Mouse (Mus musculus) B cell, adult 2 months (primary cell): ENCODE results near the gene Atoh8.

Experiments used
- DNase-seq, 2 experiments: peaks; one replicate each; pipeline ENCODE4 v3.0.0; 2022

The Atoh8 gene

DNA sequence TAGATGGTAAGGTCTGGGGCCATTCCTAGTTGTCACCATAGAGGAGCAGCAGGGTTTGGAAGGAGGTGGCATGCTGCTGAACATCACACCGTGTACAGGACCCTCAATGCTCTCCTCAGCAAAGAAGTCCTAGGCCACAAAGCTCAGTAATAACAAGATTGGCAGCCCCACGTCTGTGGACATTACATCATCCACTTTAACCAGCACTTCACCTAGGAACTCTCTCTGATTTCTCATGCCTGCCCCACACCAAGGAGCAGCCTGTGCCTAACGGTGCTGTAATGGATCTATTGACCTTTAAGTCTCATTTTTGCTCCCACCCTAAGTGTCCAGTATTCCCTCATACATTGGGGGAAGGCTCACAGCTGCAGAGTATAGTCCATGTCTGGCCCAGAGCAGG, 9.7 kb downstream of the Atoh8 start:
- no peak for DNase-seq

DNA sequence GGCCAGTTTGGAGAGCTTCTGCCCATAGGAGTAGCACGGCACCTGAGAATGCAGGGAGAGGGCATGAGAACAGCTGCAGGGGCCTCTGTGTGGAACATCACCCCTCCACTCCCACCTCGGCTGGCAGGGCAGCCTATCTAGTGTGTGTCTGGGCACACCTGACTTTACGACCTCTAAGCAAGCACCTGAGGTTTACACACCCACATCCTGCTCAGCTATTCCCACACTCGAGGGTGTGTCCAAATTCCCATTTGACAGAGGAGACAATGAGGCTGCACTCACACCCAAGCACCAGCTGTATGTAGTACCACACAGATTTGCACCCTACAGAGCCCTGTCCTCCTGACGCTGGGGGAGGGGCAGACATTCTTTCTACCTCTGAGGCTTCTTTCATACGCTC, 11.5 kb downstream of the Atoh8 start:
- no peak for DNase-seq

DNA sequence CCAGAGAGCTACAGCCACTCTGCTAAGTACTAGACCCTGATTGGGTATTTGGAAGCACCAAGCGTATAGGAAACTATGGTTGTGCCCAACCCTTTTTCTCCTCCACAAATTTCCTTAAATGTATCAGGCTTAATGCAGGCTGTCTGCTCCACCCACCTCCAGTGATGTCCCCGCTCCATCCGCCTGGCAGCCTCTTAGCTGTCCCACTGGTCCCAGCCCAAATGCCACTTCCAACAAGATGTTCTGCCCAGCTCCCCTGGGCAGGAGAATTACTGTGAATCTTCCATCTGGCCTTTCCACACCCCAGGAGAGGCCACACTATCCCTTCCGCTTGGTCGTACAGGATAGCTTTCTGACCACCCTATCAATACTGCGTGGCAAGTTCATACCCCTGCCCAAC, 12.5 kb downstream of the Atoh8 start:
- no peak for DNase-seq

- no peak for DNase-seq
Observed at GRCm38 (mm10) chr6:72222271-72222724, 13.1 kb downstream of the Atoh8 start.

- DNase-seq, result no peak
Observed at GRCm38 (mm10) chr6:72221271-72221670, 14.1 kb downstream of the Atoh8 start.

- DNase-seq, result no peak
Observed at GRCm38 (mm10) chr6:72219549-72219948, 15.8 kb downstream of the Atoh8 start.

GRCm38 (mm10) chr6:72218281-72218680, 17.1 kb downstream of the Atoh8 start:
- DNase-seq, result no peak

GRCm38 (mm10) chr6:72217415-72217784, 18.0 kb downstream of the Atoh8 start:
- no peak for DNase-seq

DNA sequence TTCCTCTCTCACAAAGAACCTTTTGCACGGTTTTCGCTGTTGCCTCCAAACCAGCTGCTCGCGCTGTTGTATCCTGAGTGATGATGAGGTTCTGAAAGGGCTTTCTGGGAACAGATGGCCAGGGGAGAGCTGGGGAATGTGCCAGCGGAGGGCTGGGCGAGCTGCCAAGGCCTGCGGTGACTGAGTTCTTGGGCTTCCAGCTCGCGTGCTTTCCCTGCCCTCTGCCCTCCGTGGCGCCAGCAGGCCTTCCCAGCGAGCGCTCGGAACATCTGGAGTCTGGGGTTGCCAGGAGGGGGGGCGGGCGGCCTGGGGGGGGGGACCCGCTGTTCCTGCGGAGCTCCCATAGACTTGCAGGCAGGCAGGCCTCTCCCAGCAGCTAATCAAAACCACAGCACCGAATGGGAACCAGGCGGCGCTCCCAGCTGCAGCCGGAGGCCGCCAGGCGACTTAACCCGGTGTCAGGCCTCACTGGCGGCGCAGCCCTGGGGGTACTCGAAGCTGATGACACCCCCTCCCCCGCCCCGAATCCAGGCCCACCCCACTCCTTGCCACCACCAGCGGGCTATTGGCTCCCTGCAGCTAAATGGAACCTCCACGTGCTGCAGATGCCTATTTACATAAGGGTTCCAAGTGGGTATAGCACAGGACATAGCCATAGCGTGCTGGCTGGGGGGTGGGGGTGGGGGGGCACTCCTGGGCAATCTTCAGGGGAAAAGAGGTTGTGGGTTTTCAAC, 18.5 kb downstream of the Atoh8 start:
- DNase-seq, result no peak

DNA sequence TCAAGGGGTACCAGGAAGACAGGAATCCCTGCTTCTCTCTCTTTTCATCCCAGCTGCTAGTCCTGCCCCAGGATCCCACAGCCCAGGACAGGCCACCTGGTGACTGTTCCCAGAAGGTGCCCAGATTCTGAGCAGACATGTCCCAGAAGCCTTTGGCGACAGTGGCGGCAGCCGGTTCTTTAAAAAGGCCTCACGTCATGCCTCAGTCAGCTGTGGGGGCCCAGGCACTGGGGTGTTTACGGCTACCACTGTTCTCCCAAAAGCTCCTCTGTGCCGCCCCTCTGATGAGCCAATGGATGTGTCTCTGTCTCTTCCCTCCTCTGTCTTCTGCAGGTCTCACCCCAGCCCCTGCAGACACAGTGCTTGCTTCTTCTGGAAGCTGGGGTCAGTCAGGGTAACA, 19.8 kb downstream of the Atoh8 start:
- no peak for DNase-seq

DNA sequence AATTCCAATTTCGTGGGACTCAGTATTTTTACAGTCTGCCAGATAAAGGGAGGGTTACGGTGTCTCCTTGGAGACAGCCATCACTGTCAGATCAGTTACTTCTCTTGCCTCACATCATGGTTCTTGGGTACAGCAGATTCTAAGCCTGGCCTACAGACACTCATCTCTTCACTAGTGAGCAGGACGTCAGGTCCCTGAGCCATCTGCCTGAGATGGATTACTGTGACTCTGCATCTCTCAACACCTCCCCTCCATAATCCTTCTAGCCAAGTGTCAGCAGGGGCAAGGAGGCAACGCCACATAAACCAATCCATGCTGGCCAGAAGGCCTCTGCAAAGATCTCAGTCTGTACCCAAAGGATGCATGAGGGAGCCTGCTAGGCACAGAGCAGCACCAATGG, 24.0 kb downstream of the Atoh8 start:
- DNase-seq, result no peak

DNA sequence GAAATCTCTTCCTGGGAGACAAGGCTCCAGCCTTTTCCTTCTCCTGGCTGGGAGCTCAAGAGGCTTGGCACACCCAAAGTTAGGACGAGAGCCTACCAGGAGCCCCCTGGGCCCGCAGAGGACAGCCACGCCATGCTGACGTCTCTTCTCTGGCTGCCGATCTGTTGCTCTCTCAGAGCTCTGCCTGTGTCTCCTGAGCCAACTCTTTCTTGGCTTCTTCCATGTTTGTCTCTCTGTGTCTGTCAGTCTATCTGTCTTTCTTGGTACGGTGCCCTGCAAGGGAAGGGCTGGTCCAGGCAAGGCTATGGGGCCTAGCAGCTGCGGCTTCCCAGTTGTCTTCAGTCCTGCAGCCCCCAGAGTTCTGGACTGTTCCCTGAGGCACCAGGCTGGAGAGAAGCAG, 24.6 kb downstream of the Atoh8 start:
- no peak for DNase-seq

- no peak for DNase-seq
Observed at GRCm38 (mm10) chr6:72209738-72210137, 25.6 kb downstream of the Atoh8 start.

DNA sequence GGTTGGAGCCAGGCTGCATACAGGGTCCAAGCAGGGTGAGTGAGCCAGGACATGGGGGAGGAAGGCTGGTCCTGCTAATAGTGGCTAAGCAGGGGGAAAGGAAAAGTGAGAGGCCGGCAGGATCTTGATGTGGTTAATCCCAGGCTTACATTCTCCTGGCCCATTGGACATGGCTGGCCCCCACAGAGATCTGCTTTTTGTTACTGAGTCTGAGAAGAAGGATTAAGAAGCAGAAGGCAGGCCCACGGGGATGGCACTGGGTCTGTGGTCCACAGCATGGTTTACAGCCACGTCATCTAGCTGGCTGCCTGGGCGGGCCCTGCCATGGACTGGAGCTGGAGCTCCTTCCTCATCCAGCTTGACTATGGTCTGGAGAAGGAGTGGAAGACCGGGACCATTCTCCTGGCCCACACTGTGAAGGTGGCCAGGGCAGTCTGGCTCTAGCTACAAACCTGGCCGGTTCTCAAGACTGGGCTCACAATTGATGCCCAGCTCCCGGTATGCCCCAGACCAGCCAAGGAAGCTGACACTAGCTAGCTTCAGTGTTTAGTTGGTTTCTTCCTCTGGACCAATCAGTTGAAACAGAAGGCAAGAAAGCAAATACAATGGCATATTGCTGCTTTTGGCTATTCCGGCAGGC, 26.9 kb downstream of the Atoh8 start:
- no peak for DNase-seq

- no peak for DNase-seq
Observed at GRCm38 (mm10) chr6:72206021-72206420, 29.4 kb downstream of the Atoh8 start.

GRCm38 (mm10) chr6:72204858-72205257, 30.5 kb downstream of the Atoh8 start:
- no peak for DNase-seq

- no peak for DNase-seq
Observed at GRCm38 (mm10) chr6:72203279-72203678, 32.1 kb downstream of the Atoh8 start.

DNA sequence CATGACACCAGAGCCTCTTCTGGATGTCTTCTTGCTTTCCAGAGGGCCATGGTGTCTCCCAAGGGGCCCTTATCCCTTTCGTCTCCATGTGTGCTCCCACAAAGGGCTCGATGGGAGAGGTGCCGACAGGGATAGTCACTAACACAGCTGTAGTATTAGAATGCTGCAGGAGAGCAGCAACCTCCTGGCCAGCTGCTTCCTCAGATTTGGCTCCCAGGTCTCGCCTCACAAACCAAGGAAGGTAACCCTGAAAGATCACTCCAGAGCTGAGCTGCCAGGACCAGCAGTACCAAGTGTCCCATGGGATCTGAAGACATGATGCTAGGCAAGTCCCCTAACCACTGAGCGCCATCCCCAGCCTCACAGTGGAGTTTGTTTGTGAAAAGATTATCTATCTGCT, 32.6 kb downstream of the Atoh8 start:
- no peak for DNase-seq

DNA sequence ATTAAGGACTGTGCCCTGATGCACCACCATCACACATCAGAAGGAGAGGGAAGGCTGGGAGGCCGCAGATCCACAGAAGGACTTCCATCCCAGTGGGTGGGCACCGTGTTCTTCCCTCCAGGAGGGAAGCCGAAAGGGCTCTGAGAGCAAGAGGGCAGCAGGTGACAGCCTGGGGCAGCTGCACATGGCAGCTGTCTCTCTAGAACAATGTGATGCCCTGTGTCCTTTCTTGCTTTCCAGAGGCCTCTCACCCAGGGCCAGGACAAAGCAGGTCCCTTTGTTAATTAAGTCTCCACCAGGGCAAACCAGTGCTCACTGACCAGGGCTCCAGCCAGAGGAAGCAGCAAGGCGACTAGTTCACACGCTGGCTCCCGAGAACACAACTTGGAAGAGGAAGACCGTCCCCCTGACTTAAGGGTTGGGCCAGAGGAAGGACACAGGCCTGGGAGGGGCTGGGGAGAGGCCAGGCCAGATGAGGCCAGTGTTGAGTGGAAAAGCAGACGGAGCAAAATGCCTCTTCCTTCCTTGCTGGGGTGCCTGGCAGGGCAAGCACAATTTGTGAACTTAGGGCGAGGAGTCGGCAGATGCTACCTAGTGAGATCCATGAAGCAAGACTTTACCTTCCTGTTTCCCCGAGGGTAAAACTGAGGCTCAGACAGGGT, 34.7 kb downstream of the Atoh8 start:
- DNase-seq, result no peak

DNA sequence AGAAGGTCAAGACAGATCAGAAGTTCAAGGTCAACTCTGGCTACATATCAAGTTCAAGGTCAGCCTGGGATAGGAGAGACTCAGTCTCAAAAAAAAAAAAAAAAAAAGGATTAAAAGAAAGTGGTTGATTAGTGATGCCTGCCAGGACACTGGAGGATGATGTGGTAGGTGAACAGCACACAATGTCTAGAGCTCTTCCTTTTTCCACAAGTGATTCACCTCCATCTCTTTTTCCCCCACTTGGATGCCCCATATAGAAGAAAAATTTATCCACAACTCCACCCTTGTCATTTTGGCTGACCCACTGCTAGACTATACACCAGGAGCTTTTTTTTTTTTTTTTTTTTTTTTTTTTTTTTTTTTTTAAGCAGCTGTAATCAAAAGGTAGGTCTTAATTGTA, 37.9 kb downstream of the Atoh8 start:
- DNase-seq, result no peak

DNA sequence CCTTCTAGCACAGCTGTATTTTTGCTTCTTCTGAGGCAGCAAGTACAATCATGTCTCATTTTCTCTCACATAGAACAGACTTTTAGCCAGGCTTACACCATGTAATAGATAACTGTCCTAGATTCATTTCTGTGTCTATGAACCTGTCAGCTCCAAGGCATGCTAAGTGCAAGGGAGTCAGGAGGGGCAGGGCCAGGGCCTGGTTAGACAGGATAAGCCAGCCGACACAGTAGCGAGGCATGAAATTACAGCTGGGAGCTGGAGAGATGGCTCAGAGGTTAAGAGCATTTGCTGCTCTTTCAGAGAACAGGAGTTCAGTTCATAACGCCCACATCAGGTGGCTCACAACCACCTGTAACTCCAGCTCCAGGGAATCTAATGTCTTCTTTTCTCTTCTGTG, 38.7 kb downstream of the Atoh8 start:
- no peak for DNase-seq

GRCm38 (mm10) chr6:72190577-72190976, 44.8 kb downstream of the Atoh8 start:
- no peak for DNase-seq

DNA sequence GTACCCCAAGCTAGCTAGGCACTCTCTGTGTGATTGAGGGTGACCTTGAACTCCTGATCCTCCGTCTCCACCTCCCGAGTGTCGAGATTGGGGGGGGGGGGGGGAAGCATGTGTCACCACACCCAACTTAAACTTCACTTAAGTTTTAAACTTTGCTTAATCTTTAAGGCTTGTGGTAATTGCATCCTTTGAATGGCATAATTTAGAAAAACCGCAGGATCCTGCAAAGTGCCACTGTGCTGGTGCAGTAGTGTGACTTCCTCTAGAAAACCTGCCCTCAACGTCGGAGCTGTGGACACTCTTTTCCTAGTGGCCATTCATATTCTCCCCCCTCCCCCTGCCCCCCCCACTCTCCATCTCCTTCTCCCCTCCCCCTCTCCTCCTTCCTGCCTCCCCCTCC, 45.3 kb downstream of the Atoh8 start:
- DNase-seq, result no peak
